Mouse (Mus musculus) intestine, embryonic 16.5 days (tissue): ENCODE measurements at regions not wholly inside any gene's neighbourhood (a gene's known extent, or its start where the extent isn't known, plus 50 kb on each side); places are given as distances from the start of the nearest gene placed in this dataset.

Source experiments
- ATAC-seq: fragments of 200-750 bp; cut with Nextera tagmentation; 2 replicates; pipeline ENCODE4 v1.8.0; 2017; ENCODE audit warnings: moderate TSS enrichment, moderate library complexity
- H3K27ac ChIP-seq: fragments of 300-500 bp; sonication (generic); 2 replicates; pipeline ENCODE4 v1.5.1; 2014; ENCODE audit warnings: mild to moderate bottlenecking, low read length
- H3K27me3 ChIP-seq: fragments of 300-500 bp; sonication (generic); replicated peaks from 2 replicates; pipeline ENCODE4 v1.6.1; 2014; ENCODE audit warnings: low read length, control low read depth, mixed read lengths; ENCODE audit not compliant: control insufficient read depth, insufficient read depth
- H3K36me3 ChIP-seq: fragments of 300-500 bp; sonication (generic); 2 replicates; pipeline ENCODE4 v1.6.1; 2014; ENCODE audit warnings: low read length, control low read depth; ENCODE audit not compliant: control insufficient read depth, insufficient read depth
- H3K4me1 ChIP-seq: fragments of 300-500 bp; sonication (generic); 2 replicates; pipeline ENCODE4 v1.6.1; 2014; ENCODE audit warnings: low read length, control low read depth, mixed read lengths; ENCODE audit not compliant: control insufficient read depth, insufficient read depth
- H3K4me2 ChIP-seq: fragments of 300-500 bp; sonication (generic); 2 replicates; pipeline ENCODE4 v1.6.1; 2014; ENCODE audit warnings: low read depth, low read length, control low read depth
- H3K4me3 ChIP-seq: fragments of 300-500 bp; sonication (generic); 2 replicates; pipeline ENCODE4 v1.5.1; 2014; ENCODE audit warnings: mild to moderate bottlenecking, low read length
- H3K9ac ChIP-seq: fragments of 300-500 bp; sonication (generic); 2 replicates; pipeline ENCODE4 v1.6.1; 2014; ENCODE audit warnings: low read depth, low read length
- H3K9me3 ChIP-seq: fragments of 300-500 bp; sonication (generic); 2 replicates; pipeline ENCODE4 v1.6.1; 2016; ENCODE audit warnings: low read length, control low read depth; ENCODE audit not compliant: control insufficient read depth
- WGBS: fragments of 180-500 bp; shearing (Covaris S2); extraction: QIAGEN DNeasy Blood & Tissue Kit; methylation state at CpG from one replicate; pipeline ENCODE4 v1.1.7; 2014; 5-methylcytosine and 5-hydroxymethylcytosine counted together

GRCm38 (mm10) chr1:69342100-69342499 is 234.2 kb upstream of the Erbb4 start:
- Histone ChIP-seq H3K36me3 (no peaks in the 10 kb centered on the region), H3K4me1 (no peaks in the 10 kb centered on the region), H3K9me3 (no peaks in the 10 kb centered on the region), H3K27me3 (no peaks in the 10 kb centered on the region), H3K4me2 (no peak overlapping the region), H3K27ac (no peak overlapping the region), H3K9ac (no peak overlapping the region), H3K4me3 (no peak overlapping the region)
- no peak for ATAC-seq
- 71% methylated on average over 4 of the region's 4 CpGs for WGBS

DNA sequence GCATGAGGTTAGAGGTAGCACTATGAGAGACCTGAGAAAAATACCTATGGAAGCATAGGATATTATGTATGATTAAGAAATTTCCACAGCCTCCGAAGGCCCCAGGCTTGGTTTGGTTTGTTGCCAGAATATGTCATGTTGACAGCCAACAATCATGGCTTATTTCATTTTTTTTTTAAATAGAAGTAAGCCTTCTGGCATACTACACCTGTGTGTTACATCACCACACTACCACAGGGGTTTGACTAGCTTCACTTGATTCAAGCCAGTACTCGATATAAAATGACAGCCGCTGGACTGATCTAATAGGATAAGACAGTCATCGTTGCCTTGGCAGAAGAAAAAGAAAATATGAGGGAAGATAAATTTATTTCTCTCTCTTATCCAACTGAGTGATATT is 232.6 kb upstream of the Erbb4 start:
- H3K36me3 ChIP-seq: no peaks in the 10 kb centered on the region
- ATAC-seq: no peak
- no peak overlapping the region for H3K9ac ChIP-seq
- H3K4me1 ChIP-seq: no peaks in the 10 kb centered on the region
- H3K27me3 ChIP-seq: no peaks in the 10 kb centered on the region
- no peaks in the 10 kb centered on the region for H3K9me3 ChIP-seq
- WGBS: 93% methylated on average over 4 of the region's 4 CpGs
- no peak overlapping the region for H3K27ac ChIP-seq
- no peak overlapping the region for H3K4me2 ChIP-seq
- no peak overlapping the region for H3K4me3 ChIP-seq

DNA sequence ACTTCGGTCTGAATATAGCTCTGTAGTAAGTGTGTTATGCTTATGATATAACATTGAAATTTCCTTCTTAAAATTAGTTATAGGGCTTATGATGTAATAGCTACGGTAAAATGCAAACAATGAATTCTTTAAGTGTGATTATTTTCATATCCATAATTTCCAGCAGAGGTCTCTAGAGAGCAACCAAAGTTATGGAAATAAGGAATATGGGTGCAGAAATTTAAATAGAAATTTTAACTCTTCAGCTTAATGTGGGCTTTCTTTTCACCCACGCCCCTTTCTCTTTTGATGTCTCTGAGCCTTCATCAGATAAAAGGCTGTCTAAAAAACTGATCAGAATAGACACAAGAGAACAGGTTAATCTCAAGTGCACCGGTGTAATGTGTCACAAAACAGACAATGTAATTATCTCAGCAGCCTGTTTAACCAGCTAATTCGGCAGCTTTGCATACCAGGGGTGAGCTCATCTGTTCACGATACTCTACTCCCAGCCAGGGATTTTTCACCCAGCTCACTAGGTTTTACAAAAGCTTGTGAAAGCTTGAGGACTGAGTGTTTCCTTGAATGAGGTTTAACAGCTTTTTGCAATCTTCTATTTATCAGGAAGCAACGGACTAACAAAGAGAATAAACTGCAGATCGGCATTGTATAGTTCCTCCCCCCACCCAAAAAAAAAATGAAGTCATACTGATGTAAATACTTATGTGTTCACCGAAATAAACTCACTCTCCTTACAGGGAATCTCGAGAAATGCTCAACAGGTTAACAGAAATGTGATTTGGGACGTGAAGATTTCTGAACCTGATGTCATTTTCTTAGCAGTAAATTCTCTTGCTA is 223.8 kb upstream of the Erbb4 start:
- H3K9ac ChIP-seq: no peak overlapping the region
- no peaks in the 10 kb centered on the region for H3K27me3 ChIP-seq
- H3K4me3 ChIP-seq: no peak overlapping the region
- WGBS: 39% methylated on average over 11 of the region's 11 CpGs
- H3K27ac ChIP-seq: no peak overlapping the region
- H3K4me2 ChIP-seq: peak overlapping the region; percentile 30; the same call in 1 of the 2 replicates
- H3K9me3 ChIP-seq: no peaks in the 10 kb centered on the region
- H3K4me1 ChIP-seq: 0 out of 2 replicates have a peak, but pooled peaks cover 3% of the 10 kb centered on the region
- H3K36me3 ChIP-seq: no peaks in the 10 kb centered on the region
- ATAC-seq: 0 out of 2 replicates have a peak, but pooled peaks have one; percentile 26

DNA sequence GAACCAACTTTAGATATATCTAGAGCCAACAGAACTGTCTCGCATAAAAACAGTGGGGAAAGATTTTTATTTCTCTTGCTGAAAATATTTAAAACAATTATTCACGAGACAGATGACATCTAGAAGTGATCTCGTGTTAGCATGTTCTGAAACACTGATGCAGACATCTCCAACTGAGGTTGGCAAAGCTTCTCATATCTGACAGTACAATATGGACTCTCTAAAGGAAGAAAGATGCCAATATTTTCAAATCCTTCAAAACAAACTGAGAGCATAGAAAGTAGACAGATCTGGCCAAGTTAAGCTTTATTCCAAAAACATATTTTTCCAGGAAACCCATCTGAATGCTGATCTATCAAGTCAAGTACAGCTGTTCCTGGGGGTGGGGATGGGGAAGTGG is 221.5 kb upstream of the Erbb4 start:
- Histone ChIP-seq H3K4me1 (0 out of 2 replicates have a peak, but pooled peaks cover 3% of the 10 kb centered on the region), H3K9me3 (no peaks in the 10 kb centered on the region), H3K9ac (no peak overlapping the region), H3K27ac (no peak overlapping the region), H3K4me3 (no peak overlapping the region), H3K4me2 (no peak overlapping the region), H3K27me3 (no peaks in the 10 kb centered on the region), H3K36me3 (no peaks in the 10 kb centered on the region)
- no peak for ATAC-seq
- WGBS: 64% methylated on average over 3 of the region's 3 CpGs

DNA sequence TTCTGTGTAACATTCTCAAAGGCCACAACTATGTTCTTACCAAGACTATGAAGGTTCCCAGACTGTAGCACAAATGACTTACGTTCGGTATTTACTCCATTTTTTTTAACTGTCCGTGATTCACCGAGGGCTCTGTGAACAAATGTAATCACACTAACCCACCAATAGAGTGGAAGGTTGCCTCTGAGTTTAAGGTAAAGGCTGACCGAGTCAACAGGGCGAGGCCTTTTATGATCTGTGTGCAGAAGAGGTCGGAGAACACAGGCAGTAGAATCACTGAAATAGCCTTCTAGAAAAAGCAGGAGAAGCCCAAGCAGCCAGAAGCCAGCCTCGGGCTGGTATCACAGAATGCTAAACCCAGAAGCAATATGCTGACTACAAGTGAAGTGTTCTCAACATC is 218.9 kb upstream of the Erbb4 start:
- Histone ChIP-seq H3K4me1 (0 out of 2 replicates have a peak, but pooled peaks cover 2% of the 10 kb centered on the region), H3K9me3 (no peaks in the 10 kb centered on the region), H3K4me2 (no peak overlapping the region), H3K27ac (no peak overlapping the region), H3K36me3 (no peaks in the 10 kb centered on the region), H3K4me3 (no peak overlapping the region), H3K27me3 (no peaks in the 10 kb centered on the region), H3K9ac (no peak overlapping the region)
- 61% methylated on average over 8 of the region's 8 CpGs for WGBS
- ATAC-seq: peak; percentile 70

- Histone ChIP-seq H3K4me3 (no peak overlapping the region), H3K9me3 (no peaks in the 10 kb centered on the region; the same call in 1 of the 2 replicates), H3K36me3 (no peaks in the 10 kb centered on the region), H3K4me1 (no peaks in the 10 kb centered on the region), H3K9ac (no peak overlapping the region), H3K27me3 (no peaks in the 10 kb centered on the region), H3K27ac (no peak overlapping the region), H3K4me2 (no peak overlapping the region)
- 29% methylated on average over 3 of the region's 3 CpGs for WGBS
- no peak for ATAC-seq
Measured at GRCm38 (mm10) chr1:69319526-69319925, 211.7 kb upstream of the Erbb4 start.

DNA sequence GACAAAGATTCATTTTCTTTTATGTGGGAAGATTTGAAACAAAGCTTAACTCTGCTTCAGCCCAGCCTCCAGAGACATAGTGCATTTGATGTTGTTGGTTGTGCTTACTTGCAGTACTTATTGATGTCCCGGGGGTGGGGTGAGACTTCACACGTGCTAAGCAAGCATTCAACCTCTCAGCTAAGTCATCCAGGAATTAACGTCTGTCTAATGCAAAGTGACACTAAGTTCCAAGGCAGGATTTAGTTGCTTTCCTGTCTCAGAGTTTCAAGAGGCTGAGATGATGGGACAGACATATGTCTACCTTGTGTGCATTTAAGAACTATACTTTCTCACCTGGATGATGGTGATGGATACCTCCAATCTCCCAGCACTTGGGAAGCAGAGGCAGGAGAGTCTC is 189.0 kb upstream of the Erbb4 start:
- Histone ChIP-seq H3K36me3 (no peaks in the 10 kb centered on the region), H3K27me3 (no peaks in the 10 kb centered on the region), H3K9me3 (no peaks in the 10 kb centered on the region), H3K4me3 (no peak overlapping the region), H3K27ac (no peak overlapping the region), H3K4me2 (no peak overlapping the region), H3K4me1 (no peaks in the 10 kb centered on the region), H3K9ac (no peak overlapping the region)
- no peak for ATAC-seq
- WGBS: 79% methylated on average over 3 of the region's 3 CpGs

DNA sequence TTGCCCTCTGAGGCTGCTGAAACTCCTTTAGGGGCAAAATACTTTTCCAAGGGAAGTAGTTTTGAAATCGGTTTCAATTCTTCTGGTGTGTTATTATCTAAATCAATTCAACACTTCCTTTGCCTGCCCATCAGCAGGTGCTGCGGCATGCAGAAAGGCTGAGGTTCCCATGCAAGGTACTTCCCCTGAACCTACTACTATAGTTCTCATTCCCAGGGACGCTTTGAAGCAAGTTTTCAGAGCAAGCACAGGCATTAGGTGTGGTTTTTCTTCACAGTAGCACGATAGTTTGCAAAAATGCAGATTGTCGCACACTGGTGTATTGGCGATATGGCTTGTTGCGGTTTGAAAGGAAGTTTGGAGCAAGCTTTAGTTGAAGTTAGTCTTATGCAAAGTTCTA is 183.5 kb upstream of the Erbb4 start:
- no peaks in the 10 kb centered on the region for H3K9me3 ChIP-seq
- H3K4me1 ChIP-seq: no peaks in the 10 kb centered on the region
- no peak for ATAC-seq
- H3K4me3 ChIP-seq: no peak overlapping the region
- H3K27me3 ChIP-seq: no peaks in the 10 kb centered on the region
- no peaks in the 10 kb centered on the region for H3K36me3 ChIP-seq
- no peak overlapping the region for H3K27ac ChIP-seq
- WGBS: 82% methylated on average over 7 of the region's 7 CpGs
- H3K4me2 ChIP-seq: no peak overlapping the region
- H3K9ac ChIP-seq: no peak overlapping the region

GRCm38 (mm10) chr1:69286374-69286773 is 178.5 kb upstream of the Erbb4 start:
- no peaks in the 10 kb centered on the region for H3K36me3 ChIP-seq
- H3K9ac ChIP-seq: no peak overlapping the region
- no peaks in the 10 kb centered on the region for H3K9me3 ChIP-seq
- no peaks in the 10 kb centered on the region for H3K4me1 ChIP-seq
- H3K4me3 ChIP-seq: no peak overlapping the region
- no peaks in the 10 kb centered on the region for H3K27me3 ChIP-seq
- ATAC-seq: no peak
- H3K4me2 ChIP-seq: no peak overlapping the region
- WGBS: 30% methylated on average over 3 of the region's 3 CpGs
- H3K27ac ChIP-seq: no peak overlapping the region

DNA sequence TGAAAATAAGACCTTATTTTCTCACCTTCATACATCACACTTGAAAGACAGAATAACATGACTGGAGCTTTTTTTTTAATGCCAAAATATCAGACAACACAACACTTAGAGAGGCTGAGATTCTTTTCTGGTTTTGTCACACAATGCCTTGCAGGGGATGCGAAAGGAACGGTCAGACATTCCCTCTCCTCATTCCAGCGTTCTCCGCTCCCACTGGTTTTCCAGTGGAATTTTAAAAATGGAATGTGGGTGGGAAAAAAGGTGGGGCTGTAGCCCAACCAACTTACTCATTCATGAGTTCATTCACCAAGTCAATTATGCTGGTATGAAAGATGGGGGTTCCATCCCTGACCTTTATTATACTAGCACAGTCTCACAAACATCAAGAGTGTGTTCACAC is 169.6 kb upstream of the Erbb4 start:
- no peaks in the 10 kb centered on the region for H3K27me3 ChIP-seq
- no peak for ATAC-seq
- WGBS: 56% methylated on average over 4 of the region's 4 CpGs
- H3K9ac ChIP-seq: no peak overlapping the region
- H3K4me3 ChIP-seq: no peak overlapping the region
- H3K4me1 ChIP-seq: no peaks in the 10 kb centered on the region
- H3K9me3 ChIP-seq: no peaks in the 10 kb centered on the region
- no peak overlapping the region for H3K4me2 ChIP-seq
- no peaks in the 10 kb centered on the region for H3K36me3 ChIP-seq
- H3K27ac ChIP-seq: no peak overlapping the region
